Mouse (Mus musculus) small intestine, adult 2 months (tissue): ENCODE results near the gene Tmem259. TPM values are rescaled to one million over a fixed set of nuclear protein-coding genes. Genes with fewer than 3 reads are reported as not detected.

ENCODE experiments used
- H3K27ac ChIP-seq: fragments of 200-500 bp; 2 replicates; pipeline ENCODE4 v1.5.1; 2012; ENCODE audit warnings: low read depth, low read length, control low read depth, inconsistent platforms; ENCODE audit not compliant: insufficient read depth
- H3K27me3 ChIP-seq: fragments of 200-500 bp; 2 replicates; pipeline ENCODE4 v1.6.1; 2012; ENCODE audit warnings: mild to moderate bottlenecking, moderate library complexity, low read length, inconsistent platforms; ENCODE audit not compliant: control insufficient read depth, insufficient read depth
- H3K36me3 ChIP-seq: fragments of 200-500 bp; 2 replicates; pipeline ENCODE4 v1.6.1; 2012; ENCODE audit warnings: mild to moderate bottlenecking, low read length, control low read depth, inconsistent platforms; ENCODE audit not compliant: control insufficient read depth, insufficient read depth
- H3K4me1 ChIP-seq: fragments of 200-500 bp; 2 replicates; pipeline ENCODE4 v1.6.1; 2012; ENCODE audit warnings: low read length, inconsistent platforms, mixed read lengths; ENCODE audit not compliant: control insufficient read depth, insufficient read depth, insufficient read length
- H3K4me3 ChIP-seq: fragments of 200-500 bp; 2 replicates; pipeline ENCODE4 v1.5.1; 2012; ENCODE audit warnings: low read depth, mild to moderate bottlenecking, control low read depth, inconsistent platforms, low read length, moderate library complexity
- CTCF ChIP-seq: fragments of 200-500 bp; IDR thresholded peaks from 2 replicates; pipeline ENCODE4 v1.5.1; 2012; ENCODE audit warnings: low read depth, mild to moderate bottlenecking, control low read depth, inconsistent platforms, low read length, moderate library complexity, mixed read lengths; ENCODE audit not compliant: insufficient replicate concordance, insufficient read length; ENCODE audit errors: extremely low read depth
- POLR2A ChIP-seq: fragments of 200-500 bp; IDR thresholded peaks from 2 replicates; pipeline ENCODE4 v1.6.1; 2012; ENCODE audit warnings: low read depth, mild to moderate bottlenecking, control low read depth, inconsistent platforms, low read length, moderate library complexity
- WGBS: fragments of 180-500 bp; shearing (Covaris S2); methylation state at CpG from one replicate; pipeline ENCODE4 v1.1.7; 2018; 5-methylcytosine and 5-hydroxymethylcytosine counted together
- polyA plus RNA-seq: library from polyadenylated mRNA; depleted of rRNA; stranded (reverse); fragments of >200 nt; gene quantifications from 2 replicates; pipeline ENCODE4 v1.2.3, GENCODE M21; 2012

The Tmem259 gene
- polyA plus RNA-seq, 1 experiment: 441 TPM

GRCm38 (mm10) chr10:79942988-79943387 lies 41.1 kb downstream of the Tmem259 start:
- TF ChIP-seq CTCF: no peak
- TF ChIP-seq POLR2A: no peak
- Histone ChIP-seq H3K36me3 (no peaks in the 10 kb centered on the region), H3K27ac (peak overlapping the region; percentile 16), H3K4me1 (peaks cover 13% of the 10 kb centered on the region), H3K27me3 (no peaks in the 10 kb centered on the region), H3K4me3 (no peak overlapping the region)
- 85% methylated on average over 1 of the region's 1 CpGs for WGBS

- no peaks in the 10 kb centered on the region for H3K27me3 ChIP-seq
- no peak overlapping the region for H3K4me3 ChIP-seq
- TF ChIP-seq POLR2A (no peak), CTCF (no peak)
- peak overlapping the region; percentile 8; the same call in 1 of the 2 replicates for H3K27ac ChIP-seq
- H3K36me3 ChIP-seq: no peaks in the 10 kb centered on the region
- H3K4me1 ChIP-seq: peaks cover 33% of the 10 kb centered on the region
- 49% methylated on average over 7 of the region's 7 CpGs for WGBS
These were observed 43.4 kb downstream of the Tmem259 start for GRCm38 (mm10) chr10:79940749-79941148.

GRCm38 (mm10) chr10:79937775-79938526 lies 46.2 kb downstream of the Tmem259 start:
- peaks cover 37% of the 10 kb centered on the region for H3K4me1 ChIP-seq

GRCm38 (mm10) chr10:79936911-79937441 lies 47.2 kb downstream of the Tmem259 start:
- Histone ChIP-seq H3K4me1 (peaks cover 44% of the 10 kb centered on the region), H3K4me3 (peak overlapping the region; percentile 56), H3K27ac (peak overlapping the region; percentile 32), H3K36me3 (no peaks in the 10 kb centered on the region), H3K27me3 (no peaks in the 10 kb centered on the region)
- WGBS: 6% methylated on average over 27 of the region's 27 CpGs
- TF ChIP-seq CTCF (no peak), POLR2A (no peak)

More at GRCm38 (mm10) chr10:79937775-79938526, 46.2 kb downstream of the Tmem259 start:
- H3K4me3 ChIP-seq: no peak overlapping the region
- H3K27ac ChIP-seq: no peak overlapping the region
- H3K36me3 ChIP-seq: no peaks in the 10 kb centered on the region
- no peaks in the 10 kb centered on the region for H3K27me3 ChIP-seq
- TF ChIP-seq POLR2A: no peak
- TF ChIP-seq CTCF: no peak
- WGBS: 72% methylated on average over 11 of the region's 11 CpGs

GRCm38 (mm10) chr10:79936284-79936910 lies 47.7 kb downstream of the Tmem259 start:
- Histone ChIP-seq H3K4me3 (peak overlapping the region; percentile 56; the same call in 1 of the 2 replicates), H3K4me1 (peaks cover 44% of the 10 kb centered on the region), H3K27ac (peak overlapping the region; percentile 32; the same call in 1 of the 2 replicates), H3K36me3 (0 out of 2 replicates have a peak, but pooled peaks cover 2% of the 10 kb centered on the region), H3K27me3 (no peaks in the 10 kb centered on the region)
- 8% methylated on average over 10 of the region's 10 CpGs for WGBS
- TF ChIP-seq CTCF: no peak
- no peak for TF ChIP-seq POLR2A

GRCm38 (mm10) chr10:79934794-79935569 lies 49.1 kb downstream of the Tmem259 start:
- no peak for TF ChIP-seq POLR2A
- no peak for TF ChIP-seq CTCF
- H3K4me1 ChIP-seq: peaks cover 44% of the 10 kb centered on the region
- H3K27ac ChIP-seq: no peak overlapping the region
- no peak overlapping the region for H3K4me3 ChIP-seq
- 80% methylated on average over 16 of the region's 16 CpGs for WGBS
- H3K27me3 ChIP-seq: no peaks in the 10 kb centered on the region
- 0 out of 2 replicates have a peak, but pooled peaks cover 2% of the 10 kb centered on the region for H3K36me3 ChIP-seq
